In the genomic region with DNA sequence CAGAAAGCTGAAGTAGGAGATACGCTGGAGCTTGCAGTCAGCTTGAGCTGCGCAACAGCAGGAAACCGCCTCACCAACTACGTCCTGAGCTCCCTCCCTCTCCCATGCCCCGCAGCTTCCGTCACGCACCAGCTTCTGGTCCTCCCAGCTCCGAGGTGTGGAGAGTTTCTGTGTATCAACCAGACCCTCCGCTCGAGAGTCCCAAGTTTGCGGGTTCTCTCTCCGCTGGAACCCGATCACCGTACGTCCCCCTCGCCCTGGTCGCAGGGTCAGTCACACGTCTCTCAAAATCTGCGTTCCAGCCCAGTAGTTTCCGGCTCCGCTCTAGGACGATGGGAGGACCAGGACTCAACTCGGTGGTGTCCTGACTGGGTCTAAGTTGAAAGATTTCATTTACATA, we compare ENCODE assay signal across 8 mouse cellular contexts. TPM values are rescaled to one million over a fixed set of nuclear protein-coding genes. Genes with fewer than 3 reads are reported as not detected.
DNase-seq lines count a peak whose midpoint lies in the region; ATAC-seq and TF ChIP-seq lines count a peak whose summit lies in the region.

A gene (minus strand): TSS at position 282 of the 400 bp plus-strand sequence.

- ATAC-seq in forebrain, embryonic 16.5 days: peak; percentile 95
- ATAC-seq in lung, embryonic 14.5 days (ENCODE audit: insufficient read depth): peak; percentile 91

- no peaks in the 10 kb centered on the region for H3K27me3 ChIP-seq in ES-Bruce4 (ENCODE audit: control insufficient read depth, insufficient read depth, low read length, poor library complexity, severe bottlenecking)
- no peaks in the 10 kb centered on the region for H3K27me3 ChIP-seq in forebrain, embryonic 16.5 days (replicated peaks; ENCODE audit: control insufficient read depth, insufficient read depth, low read length)
- no peaks in the 10 kb centered on the region for H3K27me3 ChIP-seq in lung, embryonic 14.5 days (ENCODE audit: insufficient read depth, low read length)
- H3K27me3 ChIP-seq in thymus, adult 2 months (ENCODE audit: control insufficient read depth, insufficient read depth, low read length): no peaks in the 10 kb centered on the region

- H3K36me3 ChIP-seq in ES-Bruce4 (ENCODE audit: control insufficient read depth, insufficient read depth, low read length, poor library complexity, severe bottlenecking): peaks cover 11% of the 10 kb centered on the region
- H3K36me3 ChIP-seq in forebrain, embryonic 16.5 days (ENCODE audit: control insufficient read depth, insufficient read depth): no peaks in the 10 kb centered on the region
- peaks cover 20% of the 10 kb centered on the region for H3K36me3 ChIP-seq in lung, embryonic 14.5 days (ENCODE audit: insufficient read depth)
- no peaks in the 10 kb centered on the region for H3K36me3 ChIP-seq in thymus, adult 2 months (ENCODE audit: control insufficient read depth, insufficient read depth, low read length)

- TF ChIP-seq POLR2A in ES-Bruce4 (IDR thresholded peaks at IDR 0.05; ENCODE audit: insufficient read depth, low read length): peak; percentile 62
- peak; percentile 51 for TF ChIP-seq POLR2A in olfactory bulb, adult 2 months (IDR thresholded peaks at IDR 0.05; ENCODE audit: insufficient read depth, low read depth, low read length)
- TF ChIP-seq POLR2A in thymus, adult 2 months (IDR thresholded peaks at IDR 0.05; ENCODE audit: control insufficient read depth, extremely low read depth, insufficient read depth, low read length, poor library complexity): peak; percentile 33; the same call in 1 of the 2 replicates

- H3K27ac ChIP-seq in ES-Bruce4 (ENCODE audit: insufficient read depth, low read length): no peak within 1 kb of the TSS
- peak within 1 kb of the TSS; percentile 48 for H3K27ac ChIP-seq in forebrain, embryonic 16.5 days (ENCODE audit: low read length)
- H3K27ac ChIP-seq in layer of hippocampus, adult 2 months: peak within 1 kb of the TSS; percentile 94
- H3K27ac ChIP-seq in lung, embryonic 14.5 days (ENCODE audit: low read depth): peak within 1 kb of the TSS; percentile 79
- H3K27ac ChIP-seq in olfactory bulb, adult 2 months (ENCODE audit: insufficient read depth, low read depth, low read length): peak within 1 kb of the TSS; percentile 78
- H3K27ac ChIP-seq in thymus, adult 2 months (ENCODE audit: control insufficient read depth, insufficient read depth, low read length): no peak within 1 kb of the TSS

- peak within 1 kb of the TSS; percentile 59 for H3K4me2 ChIP-seq in forebrain, embryonic 16.5 days (ENCODE audit: low read length)
- peak within 1 kb of the TSS; percentile 81 for H3K4me2 ChIP-seq in lung, embryonic 14.5 days

- WGBS in forebrain, embryonic 16.5 days: under 1% methylated on average over 23 of the region's 23 CpGs
- 0% methylated on average over 23 of the region's 23 CpGs for WGBS in lung, embryonic 14.5 days
- under 1% methylated on average over 23 of the region's 23 CpGs for WGBS in olfactory bulb, adult 2 months
- WGBS in thymus, adult 2 months: under 1% methylated on average over 23 of the region's 23 CpGs

- DNase-seq in c-Kit-positive CD71-positive TER-119-positive erythroid progenitor cells, embryonic 14.5 days (ENCODE audit: low spot score): peak; percentile 71
- peak; percentile 84 to 88 for DNase-seq in heart, postnatal 36 days
- peak; percentile 83 to 86 for DNase-seq in layer of hippocampus, adult 2 months (ENCODE audit: low spot score in 2 of 2)
- DNase-seq in lung, embryonic 14.5 days: peak; percentile 94
- DNase-seq in thymus, adult 2 months: peak; percentile 66

- no peak for TF ChIP-seq CTCF in ES-Bruce4 (IDR thresholded peaks at IDR 0.05; ENCODE audit: low read depth, low read length)
- TF ChIP-seq CTCF in layer of hippocampus, adult 2 months (conservative IDR thresholded peaks at IDR 0.05): no peak
- no peak for TF ChIP-seq CTCF in lung, embryonic 14.5 days (IDR thresholded peaks at IDR 0.05; ENCODE audit: low read depth)
- no peak for TF ChIP-seq CTCF in olfactory bulb, adult 2 months (IDR thresholded peaks at IDR 0.05; ENCODE audit: insufficient read depth, low read depth, low read length)
- TF ChIP-seq CTCF in thymus, adult 2 months (IDR thresholded peaks at IDR 0.05; ENCODE audit: borderline replicate concordance, control insufficient read depth, extremely low read depth, insufficient read depth, low read length, poor library complexity): no peak

- peak within 1 kb of the TSS; percentile 71 for H3K9ac ChIP-seq in ES-Bruce4 (ENCODE audit: low read depth, poor library complexity, severe bottlenecking)
- peak within 1 kb of the TSS; percentile 62 for H3K9ac ChIP-seq in forebrain, embryonic 16.5 days (replicated peaks; ENCODE audit: low read depth, low read length)
- H3K9ac ChIP-seq in lung, embryonic 14.5 days: peak within 1 kb of the TSS; percentile 80

- no peaks in the 10 kb centered on the region for H3K9me3 ChIP-seq in ES-Bruce4 (replicated peaks; ENCODE audit: control insufficient read depth, insufficient read depth, low read length, poor library complexity, severe bottlenecking)
- no peaks in the 10 kb centered on the region for H3K9me3 ChIP-seq in forebrain, embryonic 16.5 days (ENCODE audit: control insufficient read depth, low read length)
- H3K9me3 ChIP-seq in lung, embryonic 14.5 days (ENCODE audit: low read depth, low read length): no peaks in the 10 kb centered on the region

- intact Hi-C loops in heart, postnatal 36 days (cut with DNase I): loop anchor here (1.0 to 2.0 kb wide), 3 partner anchors 51 to 91 kb away; a partner anchor contains a TSS

- 0 out of 2 replicates have a peak, but pooled peaks have one; percentile 28 for TF ChIP-seq EP300 in ES-Bruce4 (IDR thresholded peaks at IDR 0.05; ENCODE audit: insufficient read depth, low read depth, low read length)

- no peaks in the 10 kb centered on the region for H3K4me1 ChIP-seq in ES-Bruce4 (ENCODE audit: control insufficient read depth, insufficient read depth, low read length)
- H3K4me1 ChIP-seq in forebrain, embryonic 16.5 days (replicated peaks; ENCODE audit: control insufficient read depth, insufficient read depth, low read length): peaks cover 12% of the 10 kb centered on the region
- peaks cover 3% of the 10 kb centered on the region; the same call in 1 of the 2 replicates for H3K4me1 ChIP-seq in lung, embryonic 14.5 days (ENCODE audit: insufficient read depth)
- no peaks in the 10 kb centered on the region; the same call in 1 of the 2 replicates for H3K4me1 ChIP-seq in olfactory bulb, adult 2 months (ENCODE audit: control insufficient read depth, insufficient read depth, low read length)
- H3K4me1 ChIP-seq in thymus, adult 2 months (replicated peaks; ENCODE audit: control insufficient read depth, insufficient read depth, low read length): no peaks in the 10 kb centered on the region

- H3K4me3 ChIP-seq in ES-Bruce4 (ENCODE audit: low read depth, low read length): peak within 1 kb of the TSS; percentile 100
- peak within 1 kb of the TSS; percentile 58 for H3K4me3 ChIP-seq in forebrain, embryonic 16.5 days (replicated peaks; ENCODE audit: low read length)
- H3K4me3 ChIP-seq in layer of hippocampus, adult 2 months: peak within 1 kb of the TSS; percentile 98
- H3K4me3 ChIP-seq in lung, embryonic 14.5 days (ENCODE audit: low read depth, low read length): peak within 1 kb of the TSS; percentile 72
- peak within 1 kb of the TSS; percentile 83 for H3K4me3 ChIP-seq in olfactory bulb, adult 2 months (ENCODE audit: insufficient read depth, low read depth, low read length)
- H3K4me3 ChIP-seq in thymus, adult 2 months (ENCODE audit: control insufficient read depth, insufficient read depth, low read length): peak within 1 kb of the TSS; percentile 98

RNA-seq across cellular contexts. Expression of the gene that starts here (rescaled TPM):
- polyA plus RNA-seq in ES-Bruce4 (2011; ENCODE audit: insufficient read depth, insufficient read length, low read depth, missing spikeins): 39.0 and 42.6 TPM in 2 replicates
- 16.2 and 22.1 TPM in 2 replicates for polyA plus RNA-seq in forebrain, embryonic 16.5 days (2015; fragmentation: Nextera tagmentation; extraction: Ambion mirVana)
- total RNA-seq in heart, postnatal 36 days (2021): 10 to 100 TPM; 20.4 to 23.2 TPM
- total RNA-seq in layer of hippocampus, adult 2 months (2021): 10 to 100 TPM; 55.4 to 55.9 TPM
- 26.6 and 27.6 TPM in 2 replicates for polyA plus RNA-seq in lung, embryonic 14.5 days (2014; fragmentation: Nextera tagmentation; extraction: Ambion mirVana)
- not detected in 2 replicates for polyA plus RNA-seq in olfactory bulb, adult 2 months (2012; ENCODE audit: insufficient read depth, insufficient read length, low replicate concordance, missing spikeins)
- 8.2 and 11.3 TPM in 2 replicates for polyA plus RNA-seq in thymus, adult 2 months (2012; rRNA removed)

Comparison
In these comparisons a context has a peak if more than half of its experiments do, and no peak if none do; other contexts are left out.
1. H3K27ac ChIP-seq: peak in forebrain, embryonic 16.5 days (single experiment), layer of hippocampus, adult 2 months (single experiment), lung, embryonic 14.5 days (single experiment) and olfactory bulb, adult 2 months (single experiment); none in ES-Bruce4 (single experiment) and thymus, adult 2 months (single experiment).
2. Peak in every context shown above with its lines, with median percentiles within 50 percentile points of each other: H3K4me3 ChIP-seq, H3K9ac ChIP-seq, POLR2A ChIP-seq and DNase-seq.